Mouse (Mus musculus): ENCODE results near the gene Krt71. TPM values are rescaled to one million over a fixed set of nuclear protein-coding genes. Genes with fewer than 3 reads are reported as not detected.
"Not testable (repeated sequence)": the region's sequence is repeated elsewhere in the genome, so short reads cannot be mapped to it uniquely, and the experiment has no call there.

Gene Krt71
- total RNA-seq, 2 experiments from 2014 or later, result not detected

- DNase-seq (ENCODE audit: extremely low spot score in 1 of 2, low spot score in 1 of 2), result not testable (repeated sequence)
Observed at GRCm38 (mm10) chr15:101690460-101690859, 52.4 kb downstream of the Krt71 start.

GRCm38 (mm10) chr15:101688161-101688560 is 54.7 kb downstream of the Krt71 start:
- DNase-seq (ENCODE audit: extremely low spot score in 1 of 2, low spot score in 1 of 2), result no peak

Small RNA genes within 50 kb of the gene (microRNA-seq; reads per million reads assigned to microRNA genes)
- gene Gm44323, result 0 reads per million in 2 experiments
- 0 reads per million in 2 experiments for gene Gm44342

Other genes starting within 250 kb of the Krt71 start
- gene Gm49425, start 225.8 kb downstream of the Krt71 start, total RNA-seq (2021), result not detected
- not detected for gene Krt84, start 210.3 kb downstream of the Krt71 start, total RNA-seq (2021)
- gene Krt82, start 192.4 kb downstream of the Krt71 start, total RNA-seq (2021), result not detected
- gene Krt90, start 180.2 kb downstream of the Krt71 start, total RNA-seq (2021), result not detected
- gene Krt75, start 169.2 kb downstream of the Krt71 start, total RNA-seq (2021), result not detected
- gene Gm5414, start 114.9 kb downstream of the Krt71 start, total RNA-seq (2021), result not detected
- not detected for gene Gm5478, start 95.7 kb downstream of the Krt71 start, total RNA-seq (2021)
- gene Krt6b, start 62.8 kb downstream of the Krt71 start, total RNA-seq (2021), result not detected
- gene Krt6a, start 48.8 kb downstream of the Krt71 start, total RNA-seq (2021), result not detected
- under 1 TPM; 0.33 to 0.52 TPM for gene Krt5, start 30.2 kb downstream of the Krt71 start, total RNA-seq (2021)
- gene Krt72, start 43.4 kb upstream of the Krt71 start, total RNA-seq (2021), result not detected
- gene Krt73, start 59.2 kb upstream of the Krt71 start, total RNA-seq (2021), result 1 to 10 TPM; 7.3 to 9.0 TPM
- gene Krt2, start 75.1 kb upstream of the Krt71 start, total RNA-seq (2021), result 1 to 10 TPM; 5.2 to 5.4 TPM
- gene Krt1, start 107.7 kb upstream of the Krt71 start, total RNA-seq (2021), result 1 to 10 TPM; 3.5 to 4.1 TPM
- gene Krt77, start 126.6 kb upstream of the Krt71 start, total RNA-seq (2021), result 10 to 100 TPM in 1 of 2 experiments, 1 to 10 TPM in 1; 9.4 to 11.3 TPM
- not detected for gene Krt76, start 149.8 kb upstream of the Krt71 start, total RNA-seq (2021)
- gene Krt4, start 181.6 kb upstream of the Krt71 start, total RNA-seq (2021), result not detected
- under 1 TPM; 0.28 to 0.32 TPM for gene Krt79, start 197.2 kb upstream of the Krt71 start, total RNA-seq (2021)
- gene Krt78, start 211.2 kb upstream of the Krt71 start, total RNA-seq (2021), result not detected